Mouse (Mus musculus) CH12.LX (cell line): ENCODE measurements around the gene Ptbp1. TPM values are rescaled to one million over a fixed set of nuclear protein-coding genes. Genes with fewer than 3 reads are reported as not detected.

Source experiments
- DNase-seq: peaks from one replicate; pipeline ENCODE4 v3.0.0-alpha.2; 2013; ENCODE audit errors: extremely low read depth
- H3K27ac ChIP-seq: 2 replicates; pipeline ENCODE4 v1.5.1; 2012; ENCODE audit warnings: low read depth, mild to moderate bottlenecking, control low read depth, moderate library complexity; ENCODE audit not compliant: insufficient read depth
- H3K27me3 ChIP-seq: replicated peaks from 2 replicates; pipeline ENCODE3; 2012; ENCODE audit warnings: inconsistent platforms
- H3K36me3 ChIP-seq, 2 experiments: replicated peaks in 1 of 2; 2 replicates each; pipeline versions ENCODE3 to v1.6.1; 2012; ENCODE audit warnings: inconsistent platforms in 1 of 2, low read length in 1 of 2, mild to moderate bottlenecking in 1 of 2, mixed read lengths in 1 of 2, moderate library complexity in 1 of 2; ENCODE audit not compliant: control insufficient read depth in 1 of 2, insufficient read depth in 1 of 2
- H3K4me1 ChIP-seq, 2 experiments: 2 replicates each; pipeline ENCODE4 v1.6.1; 2012; ENCODE audit warnings: inconsistent platforms in 1 of 2, moderate library complexity in 1 of 2; ENCODE audit not compliant: insufficient read depth in 2 of 2, control insufficient read depth in 1 of 2
- H3K4me2 ChIP-seq: 2 replicates; pipeline ENCODE4 v1.6.1; 2012; ENCODE audit warnings: low read depth, mild to moderate bottlenecking, control low read depth; ENCODE audit not compliant: poor library complexity, insufficient read depth, severe bottlenecking
- H3K4me3 ChIP-seq, 3 experiments: fragments of 150-350 bp in 1 of 3; sonication (generic) in 1 of 3; replicated peaks in 1 of 3; 2 replicates each; pipeline versions ENCODE3 to v1.5.1; 2011 to 2012; ENCODE audit warnings: low read depth in 2 of 3, low read length in 2 of 3, mild to moderate bottlenecking in 2 of 3, moderate library complexity in 2 of 3, control low read depth in 1 of 3, improper control_type of control experiment in 1 of 3, inconsistent platforms in 1 of 3, mixed read lengths in 1 of 3; ENCODE audit not compliant: poor library complexity in 1 of 3
- H3K79me2 ChIP-seq: replicated peaks from 2 replicates; pipeline ENCODE4 v1.6.1; 2012; ENCODE audit warnings: mild to moderate bottlenecking, moderate library complexity; ENCODE audit not compliant: control insufficient read depth, poor library complexity, insufficient read depth, severe bottlenecking; ENCODE audit errors: extremely low read depth
- H3K9ac ChIP-seq: 2 replicates; pipeline ENCODE4 v1.6.1; 2012; ENCODE audit warnings: low read depth, mild to moderate bottlenecking, control low read depth, moderate library complexity; ENCODE audit not compliant: insufficient read depth
- H3K9me3 ChIP-seq: replicated peaks from 2 replicates; pipeline ENCODE3; 2012; ENCODE audit warnings: low read length, inconsistent platforms, mixed read lengths
- BHLHE40 ChIP-seq: IDR thresholded peaks from 2 replicates; pipeline ENCODE4 v1.6.1; 2011; ENCODE audit warnings: mild to moderate bottlenecking, low read depth, low read length, improper control_type of control experiment
- CHD2 ChIP-seq: IDR thresholded peaks from 2 replicates; pipeline ENCODE4 v1.6.1; 2011; ENCODE audit warnings: low read length, improper control_type of control experiment
- CTCF ChIP-seq, 2 experiments: IDR thresholded peaks in 1 of 2; conservative IDR thresholded peaks in 1 of 2; 2 replicates each; pipeline ENCODE4 v1.5.1; 2011 to 2012; ENCODE audit warnings: low read depth in 2 of 2, low read length in 2 of 2, improper control_type of control experiment in 1 of 2, inconsistent platforms in 1 of 2, mild to moderate bottlenecking in 1 of 2, moderate library complexity in 1 of 2
- E2F4 ChIP-seq: IDR thresholded peaks from 2 replicates; pipeline ENCODE4 v1.6.1; 2011; ENCODE audit warnings: low read depth, low read length, improper control_type of control experiment; ENCODE audit not compliant: insufficient replicate concordance
- ETS1 ChIP-seq: conservative IDR thresholded peaks from 2 replicates; pipeline ENCODE4 v1.6.1; 2012; ENCODE audit warnings: low read depth, mild to moderate bottlenecking, inconsistent platforms, low read length, improper control_type of control experiment, moderate library complexity
- GABPA ChIP-seq: IDR thresholded peaks from 2 replicates; pipeline ENCODE4 v1.6.1; 2012; ENCODE audit warnings: low read depth, low read length, improper control_type of control experiment, inconsistent platforms; ENCODE audit not compliant: insufficient replicate concordance
- IRF4 ChIP-seq: IDR thresholded peaks from 2 replicates; pipeline ENCODE4 v1.6.1; 2014; ENCODE audit warnings: low read depth, mild to moderate bottlenecking, inconsistent platforms, low read length, improper control_type of control experiment
- JUND ChIP-seq: conservative IDR thresholded peaks from 2 replicates; pipeline ENCODE4 v1.6.1; 2011; ENCODE audit warnings: low read depth, low read length, improper control_type of control experiment
- KAT2A ChIP-seq: IDR thresholded peaks from 2 replicates; pipeline ENCODE4 v1.6.1; 2012; ENCODE audit warnings: low read length, improper control_type of control experiment, inconsistent platforms; ENCODE audit not compliant: insufficient replicate concordance
- MEF2A ChIP-seq: IDR thresholded peaks from 2 replicates; pipeline ENCODE4 v1.6.1; 2014; ENCODE audit warnings: low read depth, mild to moderate bottlenecking, inconsistent platforms, low read length, improper control_type of control experiment, borderline replicate concordance
- MXI1 ChIP-seq: IDR thresholded peaks from 2 replicates; pipeline ENCODE4 v1.6.1; 2011; ENCODE audit warnings: mild to moderate bottlenecking, low read depth, low read length, improper control_type of control experiment
- MYC ChIP-seq: IDR thresholded peaks from 2 replicates; pipeline ENCODE4 v1.6.1; 2011; ENCODE audit warnings: low read depth, mild to moderate bottlenecking, improper control_type of control experiment, low read length
- POLR2A ChIP-seq: IDR thresholded peaks from 2 replicates; pipeline ENCODE4 v1.6.1; 2011; ENCODE audit warnings: low read depth, mild to moderate bottlenecking, improper control_type of control experiment, low read length
- SMC3 ChIP-seq: IDR thresholded peaks from 2 replicates; pipeline ENCODE4 v1.6.1; 2011; ENCODE audit warnings: low read depth, low read length, improper control_type of control experiment
- USF1 ChIP-seq: IDR thresholded peaks from 2 replicates; pipeline ENCODE4 v1.6.1; 2014; ENCODE audit warnings: low read depth, mild to moderate bottlenecking, inconsistent platforms, low read length, improper control_type of control experiment
- ZC3H11A ChIP-seq: IDR thresholded peaks from 2 replicates; pipeline ENCODE4 v1.6.1; 2012; ENCODE audit warnings: low read depth, mild to moderate bottlenecking, inconsistent platforms, low read length, improper control_type of control experiment
- ZKSCAN1 ChIP-seq: IDR thresholded peaks from 2 replicates; pipeline ENCODE4 v1.6.1; 2012; ENCODE audit warnings: low read depth, inconsistent platforms, low read length, improper control_type of control experiment, borderline replicate concordance
- ZMIZ1 ChIP-seq: IDR thresholded peaks from 2 replicates; pipeline ENCODE4 v1.6.1; 2012; ENCODE audit warnings: low read depth, mild to moderate bottlenecking, inconsistent platforms, low read length, improper control_type of control experiment
- ZNF384 ChIP-seq: IDR thresholded peaks from 2 replicates; pipeline ENCODE4 v1.6.1; 2012; ENCODE audit warnings: low read depth, low read length, improper control_type of control experiment, inconsistent platforms
- dilution Hi-C: fragments of 300-500 bp; cut with MboI; formaldehyde crosslinking; loops from 2 replicates; pipeline ENCODE4 v1.14.3; 2020; ENCODE audit warnings: low sequenced_read_pairs; ENCODE audit not compliant: extremely low pct_unique_long_range_greater_than_20kb, extremely low pct_ligation_motif_present
- in situ Hi-C: fragments of 300-500 bp; cut with MboI; formaldehyde crosslinking; loops from 3 replicates; pipeline ENCODE4 v1.14.3; 2019; ENCODE audit warnings: low sequenced_read_pairs, low pct_ligation_motif_present, low pct_unique_long_range_greater_than_20kb, mixed read lengths
- polyA plus RNA-seq: library from polyadenylated mRNA; unstranded; fragments of >175 nt; gene quantifications from 2 replicates; pipeline ENCODE4 v1.2.1, GENCODE M21; 2012; ENCODE audit warnings: low read depth; ENCODE audit not compliant: insufficient read length
- total RNA-seq, 2 experiments: library from RNA; depleted of rRNA; stranded (reverse); fragments of 300-350 nt in 1 of 2; fragments of >200 nt in 1 of 2; gene quantifications; 2 replicates each; pipeline ENCODE4 v1.2.3; 2012 to 2014

Gene Ptbp1
- total and polyA plus RNA-seq, 3 experiments, result 252 to 497 (median 284) TPM

GRCm38 (mm10) chr10:79843476-79843875 is 10.8 kb upstream of the Ptbp1 start:
- in situ Hi-C loops (no loop called here), dilution Hi-C loops (no loop called here)
- no peak overlapping the region for H3K27ac ChIP-seq
- H3K9ac ChIP-seq, result no peak overlapping the region
- no peak for DNase-seq
- no peak overlapping the region for H3K4me2 ChIP-seq
- TF ChIP-seq ZKSCAN1 (no peak), POLR2A (no peak), JUND (no peak), SMC3 (no peak), MYC (no peak), ZC3H11A (no peak), ETS1 (no peak), BHLHE40 (no peak), USF1 (no peak)
- no peaks in the 10 kb centered on the region for H3K4me1 ChIP-seq
- no peaks in the 10 kb centered on the region for H3K36me3 ChIP-seq
- no peaks in the 10 kb centered on the region for H3K79me2 ChIP-seq
- no peaks in the 10 kb centered on the region for H3K9me3 ChIP-seq
- peaks cover 7% of the 10 kb centered on the region for H3K27me3 ChIP-seq
- no peak overlapping the region for H3K4me3 ChIP-seq

- DNase-seq, result no peak
- TF ChIP-seq SMC3 (no peak), GABPA (no peak), MEF2A (no peak), POLR2A (no peak), ZMIZ1 (no peak), BHLHE40 (no peak), KAT2A (no peak), MXI1 (no peak), CTCF (conservative IDR thresholded peaks at IDR 0.05 in 1 of 2, IDR thresholded peaks at IDR 0.05 in 1 of 2; ENCODE audit: low read depth in 2 of 2, low read length in 2 of 2) (no peak), CHD2 (no peak), IRF4 (no peak), ZNF384 (no peak), ZKSCAN1 (no peak), E2F4 (no peak), ETS1 (no peak)
- Histone ChIP-seq H3K79me2 (no peaks in the 10 kb centered on the region), H3K9ac (no peak overlapping the region), H3K4me2 (no peak overlapping the region), H3K27me3 (no peaks in the 10 kb centered on the region), H3K9me3 (no peaks in the 10 kb centered on the region), H3K4me1 (peaks cover 5 to 21% of the 10 kb centered on the region in 2 experiments), H3K36me3 (peaks cover 0 to 4% of the 10 kb centered on the region in 2 experiments), H3K4me3 (no peak overlapping the region), H3K27ac (no peak overlapping the region)
- dilution Hi-C loops (no loop called here), in situ Hi-C loops (no loop called here)
Observed at GRCm38 (mm10) chr10:79846553-79846952, 7.7 kb upstream of the Ptbp1 start.
